Mouse (Mus musculus) spleen, postnatal 0 days (tissue): ENCODE results near the gene Tcp11. TPM values are rescaled to one million over a fixed set of nuclear protein-coding genes. Genes with fewer than 3 reads are reported as not detected.

Experiments used
- polyA plus RNA-seq: library from polyadenylated mRNA; unstranded; fragments of >200 nt; fragmentation: Nextera tagmentation; extraction: Ambion mirVana; gene quantifications from 2 replicates; pipeline ENCODE4 v1.2.1, GENCODE M21; 2015

The Tcp11 gene
- 0.46 TPM in 2 replicates for polyA plus RNA-seq

DNA sequence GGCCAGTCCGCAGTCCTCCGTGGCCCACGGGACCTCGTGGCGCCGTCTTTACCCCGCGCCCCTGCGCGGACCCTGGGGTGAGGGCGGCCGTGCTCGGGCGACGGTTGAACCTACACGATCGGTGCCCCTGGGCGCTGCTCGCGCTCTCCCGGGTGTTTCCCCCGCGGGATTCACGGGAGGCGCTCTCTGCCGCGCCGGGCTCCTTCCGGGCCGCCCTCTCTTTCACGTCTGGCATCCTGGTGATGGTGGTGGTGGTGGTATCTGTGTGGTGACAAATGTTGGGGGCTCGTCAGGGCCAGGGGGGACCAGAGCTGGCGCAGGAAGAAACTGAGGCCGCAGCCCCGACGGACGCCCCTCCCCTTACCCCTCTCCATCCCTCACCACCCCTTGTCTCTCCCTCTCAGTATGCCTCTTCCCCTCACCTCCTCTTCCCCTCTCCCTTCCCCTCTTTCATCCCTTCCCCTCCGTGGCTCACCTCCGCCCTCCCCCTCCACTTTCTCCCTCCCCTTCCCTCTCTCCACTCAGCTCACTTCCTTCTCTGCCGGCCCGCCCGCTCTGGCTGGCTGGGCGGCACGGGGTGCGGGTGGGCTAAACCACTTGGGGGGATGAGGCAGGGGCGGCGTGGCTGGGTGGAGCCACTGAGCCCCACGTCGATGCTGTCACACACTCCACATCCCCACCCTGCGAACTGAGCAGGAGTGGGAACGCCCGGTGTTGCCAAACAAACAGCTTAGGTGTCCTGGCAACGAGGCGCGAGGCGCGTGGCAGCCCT is at the start of gene Tcp11:
Gene Tcp11, minus strand, starts transcription at position 595 of the 772 bp plus-strand sequence.

Other genes starting within 250 kb of the Tcp11 start
- gene Snrpc, start 242.5 kb downstream of the Tcp11 start, polyA plus RNA-seq: 222 and 225 TPM in 2 replicates
- gene Uhrf1bp1, start 224.2 kb downstream of the Tcp11 start, polyA plus RNA-seq: 3.2 and 3.5 TPM in 2 replicates
- 6.5 and 9.1 TPM in 2 replicates for gene Anks1, start 171.3 kb downstream of the Tcp11 start, polyA plus RNA-seq
- gene Taf11, start 170.8 kb downstream of the Tcp11 start, polyA plus RNA-seq: 32.1 and 33.7 TPM in 2 replicates
- 0.29 and 0.30 TPM in 2 replicates for gene Scube3, start 61.5 kb upstream of the Tcp11 start, polyA plus RNA-seq
- 8.0 and 9.5 TPM in 2 replicates for gene Zfp523, start 96.5 kb upstream of the Tcp11 start, polyA plus RNA-seq
- gene Def6, start 127.1 kb upstream of the Tcp11 start, polyA plus RNA-seq: 27.6 and 31.1 TPM in 2 replicates
- gene Ppard, start 152.1 kb upstream of the Tcp11 start, polyA plus RNA-seq: 1.5 and 1.6 TPM in 2 replicates
- gene Fance, start 232.9 kb upstream of the Tcp11 start, polyA plus RNA-seq: 17.0 and 17.4 TPM in 2 replicates
- 605 and 646 TPM in 2 replicates for gene Rpl10a, start 247.8 kb upstream of the Tcp11 start, polyA plus RNA-seq